Mouse (Mus musculus) neural tube, embryonic 12.5 days (tissue): ENCODE data around the gene C530025M09Rik. TPM values are rescaled to one million over a fixed set of nuclear protein-coding genes. Genes with fewer than 3 reads are reported as not detected.

Experiments used
- polyA plus RNA-seq: library from polyadenylated mRNA; unstranded; fragments of >200 nt; fragmentation: Nextera tagmentation; extraction: Ambion mirVana; gene quantifications from 2 replicates; pipeline ENCODE4 v1.2.1, GENCODE M21; 2016

C530025M09Rik gene
- polyA plus RNA-seq, 1 experiment from 2014 or later = 1.2 TPM

Other genes starting within 250 kb of the C530025M09Rik start
- 14.8 and 15.0 TPM in 2 replicates for gene Syndig1, start 2.0 kb downstream of the C530025M09Rik start, polyA plus RNA-seq